Mouse (Mus musculus) kidney, adult 2 months (tissue): ENCODE measurements around the gene Cog1.

Experiments used
- CTCF ChIP-seq: fragments of 200-500 bp; conservative IDR thresholded peaks from 2 replicates; pipeline ENCODE4 v1.5.1; 2011; ENCODE audit warnings: low read depth, mild to moderate bottlenecking, control low read depth, low read length, moderate library complexity, mixed read lengths; ENCODE audit not compliant: insufficient read depth, insufficient read length
- POLR2A ChIP-seq: fragments of 200-500 bp; IDR thresholded peaks from one replicate; pipeline ENCODE4 v1.6.1; 2011; ENCODE audit warnings: low read depth, low read length, control low read depth

DNA sequence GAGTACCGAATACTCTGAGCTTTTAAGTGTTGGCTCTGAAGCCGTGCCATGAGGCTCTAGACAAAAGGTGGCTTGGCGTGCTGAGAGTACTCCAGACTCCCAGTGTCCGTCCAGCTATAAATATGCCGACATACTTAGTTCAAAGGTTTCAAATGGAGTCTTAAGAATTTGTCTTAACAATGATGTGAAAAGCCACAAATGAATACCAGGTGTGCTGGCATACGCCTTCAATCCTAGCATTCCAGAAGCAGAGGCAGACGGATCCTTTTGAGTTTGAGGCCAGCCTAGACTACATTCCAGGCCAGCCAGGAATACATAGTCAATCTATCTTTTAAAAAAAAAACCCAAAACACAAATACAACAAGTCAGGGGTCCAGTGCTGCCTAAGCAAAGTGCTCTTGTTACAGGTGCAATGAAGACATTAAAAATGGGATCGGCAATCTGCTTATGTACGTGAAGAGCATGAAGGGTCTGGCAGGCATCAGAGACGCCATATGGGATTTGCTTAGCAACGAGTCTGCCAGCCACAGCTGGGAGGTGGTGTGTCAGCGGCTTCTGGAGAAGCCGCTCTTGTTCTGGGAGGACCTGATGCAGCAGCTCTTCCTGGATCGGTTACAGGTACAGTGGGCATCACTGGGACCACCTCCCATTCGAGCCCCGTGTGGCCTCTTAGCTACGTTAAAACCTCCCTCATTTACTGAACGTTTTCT, 5.7 kb downstream of the Cog1 start:
- TF ChIP-seq POLR2A (no peak), CTCF (no peak)
